Mouse (Mus musculus) midbrain, embryonic 11.5 days (tissue): ENCODE data around the gene Acpp. TPM values are rescaled to one million over a fixed set of nuclear protein-coding genes. Genes with fewer than 3 reads are reported as not detected.
A peak's percentile ranks its signal among the peaks of the same experiment; 100 is the strongest.

ENCODE experiments used
- ATAC-seq: fragments of 200-750 bp; cut with Nextera tagmentation; 2 replicates; pipeline ENCODE4 v1.8.0; 2017; ENCODE audit warnings: moderate TSS enrichment, moderate library complexity; ENCODE audit not compliant: low FRiP score
- DNase-seq: peaks from one replicate; pipeline ENCODE4 v3.0.0; 2015; ENCODE audit warnings: low spot score; ENCODE audit errors: missing footprints
- H3K27ac ChIP-seq: fragments of 300-500 bp; sonication (generic); 2 replicates; pipeline ENCODE4 v1.5.1; 2014; ENCODE audit warnings: low read depth, low read length
- H3K27me3 ChIP-seq: fragments of 300-500 bp; sonication (generic); 2 replicates; pipeline ENCODE4 v1.6.1; 2014; ENCODE audit warnings: mild to moderate bottlenecking, low read length, moderate library complexity, mixed read lengths; ENCODE audit not compliant: control insufficient read depth, insufficient read depth
- H3K36me3 ChIP-seq: fragments of 300-500 bp; sonication (generic); 2 replicates; pipeline ENCODE4 v1.6.1; 2014; ENCODE audit warnings: mild to moderate bottlenecking, low read length, moderate library complexity, mixed read lengths; ENCODE audit not compliant: control insufficient read depth, insufficient read depth
- H3K4me1 ChIP-seq: fragments of 300-500 bp; sonication (generic); 2 replicates; pipeline ENCODE4 v1.6.1; 2014; ENCODE audit warnings: low read length; ENCODE audit not compliant: control insufficient read depth, insufficient read depth
- H3K4me2 ChIP-seq: fragments of 300-500 bp; sonication (generic); 2 replicates; pipeline ENCODE4 v1.6.1; 2014; ENCODE audit warnings: mild to moderate bottlenecking, moderate library complexity
- H3K4me3 ChIP-seq: fragments of 300-500 bp; sonication (generic); 2 replicates; pipeline ENCODE4 v1.5.1; 2014; ENCODE audit warnings: low read depth, low read length
- H3K9ac ChIP-seq: fragments of 300-500 bp; sonication (generic); 2 replicates; pipeline ENCODE4 v1.6.1; 2014; ENCODE audit warnings: low read length
- H3K9me3 ChIP-seq: fragments of 300-500 bp; sonication (generic); 2 replicates; pipeline ENCODE4 v1.6.1; 2016; ENCODE audit warnings: low read length; ENCODE audit not compliant: control insufficient read depth
- WGBS: fragments of 180-500 bp; shearing (Covaris S2); extraction: QIAGEN DNeasy Blood & Tissue Kit; methylation state at CpG from one replicate; pipeline ENCODE4 v1.1.7; 2014; 5-methylcytosine and 5-hydroxymethylcytosine counted together
- polyA plus RNA-seq: library from polyadenylated mRNA; unstranded; fragments of >200 nt; fragmentation: Nextera tagmentation; extraction: Ambion mirVana; gene quantifications from 2 replicates; pipeline ENCODE4 v1.2.1, GENCODE M21; 2014

Acpp gene
- polyA plus RNA-seq, 1 experiment from 2014 or later, result 0.11 TPM

- Histone ChIP-seq H3K4me2 (peak within 1 kb of the TSS; percentile 81), H3K27me3 (no peaks in the 10 kb centered on the region), H3K27ac (peak within 1 kb of the TSS; percentile 70), H3K4me3 (peak within 1 kb of the TSS; percentile 96), H3K36me3 (no peaks in the 10 kb centered on the region), H3K4me1 (peaks cover 7% of the 10 kb centered on the region), H3K9ac (peak within 1 kb of the TSS; percentile 91), H3K9me3 (no peaks in the 10 kb centered on the region)
- ATAC-seq (peak; percentile 97), DNase-seq (peak; percentile 99)
- under 1% methylated on average over 60 of the region's 60 CpGs for WGBS
Measured at GRCm38 (mm10) chr9:104262823-104263352, 74.7 kb downstream of the Acpp start, which contains the start of gene Dnajc13. Dnajc13 (minus strand) TSS chr9:104262930.

GRCm38 (mm10) chr9:104262016-104262762, 75.4 kb downstream of the Acpp start:
- Histone ChIP-seq H3K27me3 (no peaks in the 10 kb centered on the region), H3K27ac (peak overlapping the region; percentile 70), H3K9ac (peak overlapping the region; percentile 91), H3K36me3 (no peaks in the 10 kb centered on the region), H3K9me3 (no peaks in the 10 kb centered on the region), H3K4me2 (peak overlapping the region; percentile 81), H3K4me1 (peaks cover 7% of the 10 kb centered on the region), H3K4me3 (peak overlapping the region; percentile 96)
- DNase-seq (peak; percentile 87), ATAC-seq (peak; percentile 80)
- under 1% methylated on average over 45 of the region's 46 CpGs for WGBS

- 52% methylated on average over 4 of the region's 4 CpGs for WGBS
- no peaks in the 10 kb centered on the region for H3K9me3 ChIP-seq
- DNase-seq (no peak), ATAC-seq (no peak)
- no peaks in the 10 kb centered on the region for H3K36me3 ChIP-seq
- no peak overlapping the region for H3K4me2 ChIP-seq
- H3K4me1 ChIP-seq, result peaks cover 7% of the 10 kb centered on the region
- no peaks in the 10 kb centered on the region for H3K27me3 ChIP-seq
- no peak overlapping the region for H3K4me3 ChIP-seq
- no peak overlapping the region for H3K27ac ChIP-seq
- H3K9ac ChIP-seq, result no peak overlapping the region
Measured at GRCm38 (mm10) chr9:104260306-104260705, 77.2 kb downstream of the Acpp start.

GRCm38 (mm10) chr9:104256085-104256484, 81.5 kb downstream of the Acpp start:
- no peak overlapping the region for H3K9ac ChIP-seq
- 75% methylated on average over 2 of the region's 2 CpGs for WGBS
- peaks cover 2% of the 10 kb centered on the region; the same call in 1 of the 2 replicates for H3K4me1 ChIP-seq
- no peak overlapping the region for H3K4me3 ChIP-seq
- ATAC-seq (no peak), DNase-seq (no peak)
- no peaks in the 10 kb centered on the region for H3K36me3 ChIP-seq
- no peak overlapping the region for H3K4me2 ChIP-seq
- no peak overlapping the region for H3K27ac ChIP-seq
- no peaks in the 10 kb centered on the region for H3K9me3 ChIP-seq
- no peaks in the 10 kb centered on the region for H3K27me3 ChIP-seq

GRCm38 (mm10) chr9:104254408-104255180, 83.0 kb downstream of the Acpp start:
- Histone ChIP-seq H3K9ac (no peak overlapping the region), H3K27ac (no peak overlapping the region), H3K36me3 (no peaks in the 10 kb centered on the region), H3K9me3 (no peaks in the 10 kb centered on the region), H3K27me3 (no peaks in the 10 kb centered on the region), H3K4me2 (no peak overlapping the region), H3K4me3 (no peak overlapping the region), H3K4me1 (no peaks in the 10 kb centered on the region; the same call in 1 of the 2 replicates)
- ATAC-seq (no peak), DNase-seq (no peak)
- WGBS, result 81% methylated on average over 9 of the region's 9 CpGs

- WGBS, result 96% methylated on average over 3 of the region's 3 CpGs
- ATAC-seq (no peak), DNase-seq (no peak)
- Histone ChIP-seq H3K4me1 (no peaks in the 10 kb centered on the region; the same call in 1 of the 2 replicates), H3K9ac (no peak overlapping the region), H3K27ac (no peak overlapping the region), H3K36me3 (no peaks in the 10 kb centered on the region), H3K4me2 (no peak overlapping the region), H3K27me3 (no peaks in the 10 kb centered on the region), H3K9me3 (no peaks in the 10 kb centered on the region), H3K4me3 (no peak overlapping the region)
Measured at GRCm38 (mm10) chr9:104252637-104253036, 84.9 kb downstream of the Acpp start.

- H3K4me1 ChIP-seq, result no peaks in the 10 kb centered on the region
- H3K27ac ChIP-seq, result no peak overlapping the region
- no peaks in the 10 kb centered on the region for H3K36me3 ChIP-seq
- DNase-seq (no peak), ATAC-seq (no peak)
- 91% methylated on average over 4 of the region's 4 CpGs for WGBS
- H3K4me2 ChIP-seq, result no peak overlapping the region
- H3K27me3 ChIP-seq, result no peaks in the 10 kb centered on the region
- no peaks in the 10 kb centered on the region for H3K9me3 ChIP-seq
- no peak overlapping the region for H3K4me3 ChIP-seq
- H3K9ac ChIP-seq, result no peak overlapping the region
Measured at GRCm38 (mm10) chr9:104251687-104252086, 85.9 kb downstream of the Acpp start.

GRCm38 (mm10) chr9:104251111-104251510, 86.4 kb downstream of the Acpp start:
- no peak for ATAC-seq
- no peaks in the 10 kb centered on the region for H3K36me3 ChIP-seq
- no peaks in the 10 kb centered on the region for H3K4me1 ChIP-seq
- WGBS, result 90% methylated on average over 8 of the region's 8 CpGs
- no peak overlapping the region for H3K27ac ChIP-seq
- no peaks in the 10 kb centered on the region for H3K27me3 ChIP-seq
- no peaks in the 10 kb centered on the region for H3K9me3 ChIP-seq
- H3K4me3 ChIP-seq, result no peak overlapping the region
- DNase-seq, result no peak
- H3K9ac ChIP-seq, result no peak overlapping the region
- no peak overlapping the region for H3K4me2 ChIP-seq
